Mouse (Mus musculus): ENCODE data around the gene Fam161b. TPM values are rescaled to one million over a fixed set of nuclear protein-coding genes. Genes with fewer than 3 reads are reported as not detected.

Gene Fam161b
- 0.91 and 1.4 TPM in 2 replicates for polyA plus RNA-seq (2015; fragmentation: Nextera tagmentation; extraction: Ambion mirVana)

- Histone ChIP-seq H3K4me3 (ENCODE audit: low read depth, low read length) (peak within 1 kb of the TSS; percentile 86), H3K27ac (ENCODE audit: low read depth, low read length) (peak within 1 kb of the TSS; percentile 65), H3K9ac (ENCODE audit: low read depth, low read length) (peak within 1 kb of the TSS; percentile 73), H3K4me2 (replicated peaks; ENCODE audit: low read depth) (peak within 1 kb of the TSS; percentile 89), H3K27me3 (replicated peaks; ENCODE audit: control insufficient read depth, insufficient read depth, low read length) (no peaks in the 10 kb centered on the region), H3K36me3 (ENCODE audit: control insufficient read depth, insufficient read depth) (peaks cover 8% of the 10 kb centered on the region; the same call in 1 of the 2 replicates), H3K4me1 (replicated peaks; ENCODE audit: control insufficient read depth, insufficient read depth, low read length) (no peaks in the 10 kb centered on the region; the same call in 1 of the 2 replicates), H3K9me3 (ENCODE audit: control insufficient read depth) (no peaks in the 10 kb centered on the region)
- ATAC-seq, result peak; percentile 97
- WGBS, result under 1% methylated on average over 51 of the region's 51 CpGs
- TF ChIP-seq CTCF (IDR thresholded peaks at IDR 0.05; ENCODE audit: low read depth), result no peak
Measured at GRCm38 (mm10) chr12:84361555-84362489, at the start of gene Fam161b, which contains the start of gene Coq6. Gene Fam161b (minus strand): TSS chr12:84361833. Gene Coq6 (plus strand): TSS chr12:84361657.

GRCm38 (mm10) chr12:84408819-84409507, 47.3 kb upstream of the Fam161b start, which contains the start of the genes Entpd5 and Bbof1:
Gene Entpd5 (minus strand): TSS chr12:84409029.
Gene Bbof1 (plus strand): TSS chr12:84409071.
- peak within 1 kb of the TSS; percentile 79 for H3K4me3 ChIP-seq (ENCODE audit: low read depth, low read length)
- peak within 1 kb of the TSS; percentile 95 for H3K4me2 ChIP-seq (replicated peaks; ENCODE audit: low read depth)
- H3K27ac ChIP-seq (ENCODE audit: low read depth, low read length), result peak within 1 kb of the TSS; percentile 85
- no peaks in the 10 kb centered on the region for H3K36me3 ChIP-seq (ENCODE audit: control insufficient read depth, insufficient read depth)
- no peaks in the 10 kb centered on the region for H3K4me1 ChIP-seq (replicated peaks; ENCODE audit: control insufficient read depth, insufficient read depth, low read length)
- peak; percentile 92 for ATAC-seq
- no peak; the same call in 1 of the 2 replicates for TF ChIP-seq CTCF (IDR thresholded peaks at IDR 0.05; ENCODE audit: low read depth)
- peak within 1 kb of the TSS; percentile 75 for H3K9ac ChIP-seq (ENCODE audit: low read depth, low read length)
- H3K9me3 ChIP-seq (ENCODE audit: control insufficient read depth), result no peaks in the 10 kb centered on the region
- no peaks in the 10 kb centered on the region for H3K27me3 ChIP-seq (replicated peaks; ENCODE audit: control insufficient read depth, insufficient read depth, low read length)
- WGBS, result 2% methylated on average over 63 of the region's 63 CpGs

GRCm38 (mm10) chr12:84407874-84408818, 46.5 kb upstream of the Fam161b start:
- under 1% methylated on average over 52 of the region's 52 CpGs for WGBS
- H3K9ac ChIP-seq (ENCODE audit: low read depth, low read length), result peak overlapping the region; percentile 75
- peak overlapping the region; percentile 85 for H3K27ac ChIP-seq (ENCODE audit: low read depth, low read length)
- H3K4me3 ChIP-seq (ENCODE audit: low read depth, low read length), result peak overlapping the region; percentile 79
- no peaks in the 10 kb centered on the region for H3K9me3 ChIP-seq (ENCODE audit: control insufficient read depth)
- peak; percentile 46 for ATAC-seq
- H3K4me1 ChIP-seq (replicated peaks; ENCODE audit: control insufficient read depth, insufficient read depth, low read length), result no peaks in the 10 kb centered on the region
- H3K36me3 ChIP-seq (ENCODE audit: control insufficient read depth, insufficient read depth), result no peaks in the 10 kb centered on the region
- no peak; the same call in 1 of the 2 replicates for TF ChIP-seq CTCF (IDR thresholded peaks at IDR 0.05; ENCODE audit: low read depth)
- no peaks in the 10 kb centered on the region for H3K27me3 ChIP-seq (replicated peaks; ENCODE audit: control insufficient read depth, insufficient read depth, low read length)
- peak overlapping the region; percentile 95 for H3K4me2 ChIP-seq (replicated peaks; ENCODE audit: low read depth)

- no peaks in the 10 kb centered on the region for H3K9me3 ChIP-seq (ENCODE audit: control insufficient read depth)
- H3K4me1 ChIP-seq (replicated peaks; ENCODE audit: control insufficient read depth, insufficient read depth, low read length), result no peaks in the 10 kb centered on the region
- H3K27me3 ChIP-seq (replicated peaks; ENCODE audit: control insufficient read depth, insufficient read depth, low read length), result no peaks in the 10 kb centered on the region
- no peak overlapping the region; the same call in 1 of the 2 replicates for H3K4me2 ChIP-seq (replicated peaks; ENCODE audit: low read depth)
- 61% methylated on average over 4 of the region's 4 CpGs for WGBS
- ATAC-seq, result no peak
- no peak overlapping the region for H3K4me3 ChIP-seq (ENCODE audit: low read depth, low read length)
- no peaks in the 10 kb centered on the region for H3K36me3 ChIP-seq (ENCODE audit: control insufficient read depth, insufficient read depth)
- peak; percentile 39 for TF ChIP-seq CTCF (IDR thresholded peaks at IDR 0.05; ENCODE audit: low read depth)
- H3K27ac ChIP-seq (ENCODE audit: low read depth, low read length), result no peak overlapping the region
- no peak overlapping the region for H3K9ac ChIP-seq (ENCODE audit: low read depth, low read length)
Measured at GRCm38 (mm10) chr12:84407259-84407658, 45.6 kb upstream of the Fam161b start.

- no peaks in the 10 kb centered on the region for H3K9me3 ChIP-seq (ENCODE audit: control insufficient read depth)
- no peaks in the 10 kb centered on the region for H3K4me1 ChIP-seq (replicated peaks; ENCODE audit: control insufficient read depth, insufficient read depth, low read length)
- no peak for ATAC-seq
- H3K4me3 ChIP-seq (ENCODE audit: low read depth, low read length), result no peak overlapping the region
- H3K36me3 ChIP-seq (ENCODE audit: control insufficient read depth, insufficient read depth), result no peaks in the 10 kb centered on the region
- no peaks in the 10 kb centered on the region for H3K27me3 ChIP-seq (replicated peaks; ENCODE audit: control insufficient read depth, insufficient read depth, low read length)
- WGBS, result 62% methylated on average over 6 of the region's 6 CpGs
- no peak for TF ChIP-seq CTCF (IDR thresholded peaks at IDR 0.05; ENCODE audit: low read depth)
- H3K9ac ChIP-seq (ENCODE audit: low read depth, low read length), result no peak overlapping the region
- H3K27ac ChIP-seq (ENCODE audit: low read depth, low read length), result no peak overlapping the region
- H3K4me2 ChIP-seq (replicated peaks; ENCODE audit: low read depth), result no peak overlapping the region
Measured at GRCm38 (mm10) chr12:84404541-84404940, 42.9 kb upstream of the Fam161b start.
